In genomic region chr14:56885308-56885771, GRCm38 (mm10) we compare ENCODE assay signal across 8 mouse cellular contexts. TPM values are rescaled to one million over a fixed set of nuclear protein-coding genes. Genes with fewer than 3 reads are reported as not detected.
DNase-seq lines count a peak whose midpoint lies in the region; ATAC-seq and TF ChIP-seq lines count a peak whose summit lies in the region.

No protein-coding gene starts in this region.

- H3K4me2 ChIP-seq in limb, embryonic 11.5 days (ENCODE audit: low read depth, severe bottlenecking): peak overlapping the region; percentile 52
- peak overlapping the region; percentile 60 for H3K4me2 ChIP-seq in midbrain, embryonic 13.5 days (replicated peaks)

- DNase-seq in frontal cortex, adult 2 months (ENCODE audit: extremely low spot score in 1 of 2, low spot score in 1 of 2): peak; percentile 55 to 85
- peak; percentile 91 for DNase-seq in embryonic facial prominence, embryonic 10.5 days (ENCODE audit: low spot score)
- DNase-seq in heart, adult 18-20 months: peak; percentile 90 to 92
- peak; percentile 88 for DNase-seq in kidney, adult 18-20 months
- peak; percentile 94 for DNase-seq in limb, embryonic 11.5 days (ENCODE audit: low spot score)

- peak overlapping the region; percentile 67 for H3K4me3 ChIP-seq in embryonic facial prominence, embryonic 10.5 days
- peak overlapping the region; percentile 39 for H3K4me3 ChIP-seq in limb, embryonic 11.5 days (ENCODE audit: low read depth, low read length)
- peak overlapping the region; percentile 50 for H3K4me3 ChIP-seq in midbrain, embryonic 13.5 days (replicated peaks)
- peak overlapping the region; percentile 100 for H3K4me3 ChIP-seq in small intestine, adult 2 months (ENCODE audit: low read depth, low read length)

- under 1% methylated on average over 36 of the region's 36 CpGs for WGBS in embryonic facial prominence, embryonic 10.5 days
- WGBS in limb, embryonic 11.5 days: under 1% methylated on average over 28 of the region's 36 CpGs
- WGBS in midbrain, embryonic 13.5 days: under 1% methylated on average over 36 of the region's 36 CpGs
- under 1% methylated on average over 36 of the region's 36 CpGs for WGBS in small intestine, adult 2 months

- peaks cover 22% of the 10 kb centered on the region for H3K36me3 ChIP-seq in embryonic facial prominence, embryonic 10.5 days (replicated peaks)
- peaks cover 2% of the 10 kb centered on the region for H3K36me3 ChIP-seq in limb, embryonic 11.5 days (ENCODE audit: control insufficient read depth, insufficient read depth, low read length)
- H3K36me3 ChIP-seq in midbrain, embryonic 13.5 days: peaks cover 10% of the 10 kb centered on the region
- H3K36me3 ChIP-seq in small intestine, adult 2 months (ENCODE audit: control insufficient read depth, insufficient read depth, low read length): 0 out of 2 replicates have a peak, but pooled peaks cover 3% of the 10 kb centered on the region

- H3K9ac ChIP-seq in limb, embryonic 11.5 days (ENCODE audit: low read length): peak overlapping the region; percentile 72
- peak overlapping the region; percentile 66 for H3K9ac ChIP-seq in midbrain, embryonic 13.5 days (replicated peaks)

- peaks cover 13% of the 10 kb centered on the region for H3K4me1 ChIP-seq in embryonic facial prominence, embryonic 10.5 days
- H3K4me1 ChIP-seq in limb, embryonic 11.5 days (ENCODE audit: control insufficient read depth, insufficient read depth, low read length): peaks cover 4% of the 10 kb centered on the region; the same call in 1 of the 2 replicates
- peaks cover 24% of the 10 kb centered on the region for H3K4me1 ChIP-seq in midbrain, embryonic 13.5 days (replicated peaks)
- peaks cover 7% of the 10 kb centered on the region for H3K4me1 ChIP-seq in small intestine, adult 2 months (ENCODE audit: control insufficient read depth, insufficient read depth, insufficient read length, low read length)

- peak; percentile 57; the same call in 1 of the 2 replicates for TF ChIP-seq CTCF in small intestine, adult 2 months (IDR thresholded peaks at IDR 0.05; ENCODE audit: extremely low read depth, insufficient read length, insufficient replicate concordance, low read depth, low read length)

- H3K27ac ChIP-seq in embryonic facial prominence, embryonic 10.5 days (replicated peaks): peak overlapping the region; percentile 95
- 0 out of 2 replicates have a peak overlapping the region, but pooled peaks have one; percentile 55 for H3K27ac ChIP-seq in limb, embryonic 11.5 days (replicated peaks; ENCODE audit: low read depth, low read length)
- peak overlapping the region; percentile 94 for H3K27ac ChIP-seq in midbrain, embryonic 13.5 days
- H3K27ac ChIP-seq in small intestine, adult 2 months (ENCODE audit: insufficient read depth, low read depth, low read length): peak overlapping the region; percentile 93

- ATAC-seq in frontal cortex, adult (ENCODE audit: low TSS enrichment): no peak
- peak; percentile 45 for ATAC-seq in limb, embryonic 11.5 days (ENCODE audit: insufficient number of reproducible peaks, low FRiP score, low TSS enrichment, low read depth)
- ATAC-seq in midbrain, embryonic 13.5 days: peak; percentile 40

- no peaks in the 10 kb centered on the region for H3K9me3 ChIP-seq in embryonic facial prominence, embryonic 10.5 days
- no peaks in the 10 kb centered on the region; the same call in 1 of the 2 replicates for H3K9me3 ChIP-seq in limb, embryonic 11.5 days (ENCODE audit: control insufficient read depth, low read length)
- H3K9me3 ChIP-seq in midbrain, embryonic 13.5 days: no peaks in the 10 kb centered on the region; the same call in 1 of the 2 replicates

- no peak for TF ChIP-seq POLR2A in small intestine, adult 2 months (IDR thresholded peaks at IDR 0.05; ENCODE audit: low read depth, low read length)

- no peaks in the 10 kb centered on the region for H3K27me3 ChIP-seq in embryonic facial prominence, embryonic 10.5 days (replicated peaks; ENCODE audit: low read depth, poor library complexity, severe bottlenecking)
- no peaks in the 10 kb centered on the region for H3K27me3 ChIP-seq in limb, embryonic 11.5 days (ENCODE audit: control insufficient read depth, insufficient read depth, low read length)
- H3K27me3 ChIP-seq in midbrain, embryonic 13.5 days: no peaks in the 10 kb centered on the region
- H3K27me3 ChIP-seq in small intestine, adult 2 months (ENCODE audit: control insufficient read depth, insufficient read depth, low read length): no peaks in the 10 kb centered on the region

RNA-seq across cellular contexts. Expression of gene Zmym2, which starts 1.1 kb away (rescaled TPM):
- polyA plus RNA-seq in frontal cortex, adult 2 months (2012; rRNA removed): 38.6 and 45.5 TPM in 2 replicates
- 67.5 and 67.7 TPM in 2 replicates for polyA plus RNA-seq in embryonic facial prominence, embryonic 10.5 days (2016; fragmentation: Nextera tagmentation; extraction: Ambion mirVana)
- 10 to 100 TPM; 26.1 to 29.4 TPM for total RNA-seq in heart, adult 18-20 months (2021)
- 60.1 and 67.0 TPM in 2 replicates for polyA plus RNA-seq in limb, embryonic 11.5 days (2014; fragmentation: Nextera tagmentation; extraction: Ambion mirVana)
- 84.8 and 85.8 TPM in 2 replicates for polyA plus RNA-seq in midbrain, embryonic 13.5 days (2015; fragmentation: Nextera tagmentation; extraction: Ambion mirVana)
- polyA plus RNA-seq in small intestine, adult 2 months (2012; rRNA removed): 0.57 and 1.6 TPM in 2 replicates

Comparison
In these comparisons a context has a peak if more than half of its experiments do, and no peak if none do; other contexts are left out.
1. H3K4me3 ChIP-seq: peak in every context shown above with its lines; median percentile 100 in small intestine, adult 2 months; 67 in embryonic facial prominence, embryonic 10.5 days; 50 in midbrain, embryonic 13.5 days; 39 in limb, embryonic 11.5 days.
2. RNA of gene Zmym2, which starts 1.1 kb away (polyA plus RNA-seq): 84.8 to 85.8 TPM in midbrain, embryonic 13.5 days, 67.5 to 67.7 TPM in embryonic facial prominence, embryonic 10.5 days, 60.1 to 67.0 TPM in limb, embryonic 11.5 days and 38.6 to 45.5 TPM in frontal cortex, adult 2 months; 0.57 to 1.6 TPM in small intestine, adult 2 months; every median in the first group is over 10 times any median in the second.
3. Peak in every context shown above with its lines, with median percentiles within 50 percentile points of each other: DNase-seq and H3K27ac ChIP-seq.